Mouse (Mus musculus): ENCODE data around the gene Atg2b.

- TF ChIP-seq USF1 (IDR thresholded peaks at IDR 0.05; ENCODE audit: low read depth, low read length) = no peak
- no peak for TF ChIP-seq POLR2AphosphoS2 (IDR thresholded peaks at IDR 0.05; ENCODE audit: low read length)
- no peak for TF ChIP-seq POLR2A (IDR thresholded peaks at IDR 0.05; ENCODE audit: control insufficient read depth in 1 of 2, insufficient read depth in 1 of 2, low read depth in 1 of 2, low read length in 2 of 2, poor library complexity in 1 of 2)
- TF ChIP-seq GATA1 (IDR thresholded peaks at IDR 0.05; ENCODE audit: low read depth, low read length) = no peak
- TF ChIP-seq CTCF (IDR thresholded peaks at IDR 0.05 in 2 of 3, conservative IDR thresholded peaks at IDR 0.05 in 1 of 3; ENCODE audit: control insufficient read depth in 1 of 3, insufficient read depth in 1 of 3, low read depth in 2 of 3, low read length in 3 of 3, poor library complexity in 1 of 3, severe bottlenecking in 1 of 3) = no peak
- TF ChIP-seq EP300 (IDR thresholded peaks at IDR 0.05; ENCODE audit: low read depth in 1 of 2, low read length in 2 of 2) = no peak
Measured at GRCm38 (mm10) chr12:105599098-105599497, 85.9 kb downstream of the Atg2b start.

Measured in MEL (cell line).